Mouse (Mus musculus) thymus, postnatal 4 days (tissue): ENCODE data around the gene Lrfn1.

Experiments used
- DNase-seq: peaks from one replicate; pipeline ENCODE4 v3.0.0; 2021

The Lrfn1 gene

GRCm38 (mm10) chr7:28451531-28452360 is at the start of gene Lrfn1:
Gene Lrfn1 (plus strand): TSS chr7:28451980.
- peak; percentile 60 for DNase-seq

DNA sequence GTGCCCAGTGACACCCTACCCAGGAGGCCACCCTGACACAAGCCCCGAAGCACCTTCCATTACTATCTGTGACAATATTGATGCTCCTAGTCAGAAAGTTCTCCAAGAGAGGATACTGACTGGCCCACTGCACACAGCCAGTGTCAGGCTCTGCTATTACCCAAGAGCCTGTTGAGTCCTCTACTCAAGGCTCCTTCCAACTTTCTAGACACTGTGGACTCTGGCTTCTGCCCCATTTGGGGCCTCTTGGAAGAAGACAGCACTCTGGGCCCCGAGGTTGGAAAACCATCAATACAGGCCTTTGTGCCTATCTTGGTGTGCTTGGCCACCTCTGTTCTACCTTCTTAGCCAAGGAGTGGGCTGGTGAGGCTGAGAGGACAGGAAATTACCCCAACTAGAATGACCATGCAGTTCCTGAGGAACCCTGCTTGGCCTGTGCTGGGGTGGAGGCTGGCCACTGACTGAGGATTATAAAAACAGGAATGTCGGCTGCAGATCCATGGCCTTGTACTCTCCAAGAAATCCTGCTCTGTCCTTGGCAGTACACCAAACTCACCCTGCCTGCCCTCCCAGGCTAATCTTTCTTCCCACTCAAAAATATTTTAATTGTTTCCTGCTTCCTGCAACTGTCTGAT is 40.8 kb upstream of the Lrfn1 start:
- DNase-seq: no peak

- DNase-seq: peak; percentile 59
These were observed 39.0 kb upstream of the Lrfn1 start for GRCm38 (mm10) chr7:28412826-28413225.

DNA sequence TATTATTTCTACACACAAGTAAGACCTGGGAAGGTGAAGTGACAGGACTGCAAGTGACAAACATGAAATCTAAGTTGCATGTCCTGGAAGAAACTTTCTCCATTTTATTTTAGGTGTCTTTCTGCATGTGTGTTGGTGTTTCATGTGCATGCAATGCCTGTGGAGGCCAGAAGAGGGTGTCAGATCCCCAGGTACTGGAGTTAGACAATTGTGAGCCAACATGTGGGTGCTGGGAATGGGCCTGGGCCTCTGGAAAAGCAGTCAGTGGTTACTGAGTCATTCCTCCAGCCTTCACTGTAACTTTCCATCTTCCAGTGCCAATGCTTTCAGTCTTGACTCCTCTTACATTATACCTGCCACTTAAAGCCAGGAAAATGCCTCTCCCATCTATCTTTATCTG is 34.4 kb upstream of the Lrfn1 start:
- DNase-seq: no peak

GRCm38 (mm10) chr7:28418096-28418670 is 33.6 kb upstream of the Lrfn1 start:
- no peak for DNase-seq

DNA sequence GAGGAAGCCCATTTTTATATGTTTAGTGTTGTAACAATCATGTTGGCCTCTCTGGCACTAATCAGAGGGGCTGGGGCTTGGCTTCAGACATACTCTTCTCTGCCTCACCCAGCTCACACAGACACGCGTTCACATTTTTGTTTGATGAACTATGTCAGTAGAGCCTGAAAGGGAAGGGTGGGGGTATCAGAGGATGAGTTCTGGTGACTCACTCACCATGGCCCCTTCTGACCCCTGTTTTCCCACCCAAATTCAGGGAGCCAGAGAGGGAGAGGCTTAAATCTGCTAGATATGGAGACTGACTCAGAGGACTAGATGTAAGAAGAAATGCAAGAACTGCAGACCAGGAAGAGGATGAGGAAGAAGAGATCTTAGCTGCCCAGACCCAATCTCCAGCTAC is 32.4 kb upstream of the Lrfn1 start:
- DNase-seq: no peak

GRCm38 (mm10) chr7:28423018-28423417 is 28.8 kb upstream of the Lrfn1 start:
- DNase-seq: no peak

DNA sequence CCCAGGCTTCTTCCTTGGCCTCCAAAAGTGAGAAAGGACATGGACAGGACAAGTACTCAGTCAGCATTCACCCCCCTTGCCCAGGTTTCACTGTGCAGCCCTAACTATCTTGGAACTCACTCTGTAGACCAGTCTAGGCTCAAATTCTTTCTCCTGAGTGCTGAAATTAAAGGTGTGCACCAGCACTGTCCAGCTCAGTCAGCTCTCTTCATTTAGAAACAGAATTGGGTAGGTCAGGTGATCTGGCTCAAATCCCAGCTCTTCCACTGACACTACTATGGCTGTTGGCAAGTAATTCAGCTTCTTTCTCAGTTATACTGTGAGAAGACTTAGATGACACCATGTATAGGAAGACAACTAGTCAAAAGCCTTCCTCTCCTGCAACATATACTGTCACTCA is 24.0 kb upstream of the Lrfn1 start:
- DNase-seq: no peak

DNA sequence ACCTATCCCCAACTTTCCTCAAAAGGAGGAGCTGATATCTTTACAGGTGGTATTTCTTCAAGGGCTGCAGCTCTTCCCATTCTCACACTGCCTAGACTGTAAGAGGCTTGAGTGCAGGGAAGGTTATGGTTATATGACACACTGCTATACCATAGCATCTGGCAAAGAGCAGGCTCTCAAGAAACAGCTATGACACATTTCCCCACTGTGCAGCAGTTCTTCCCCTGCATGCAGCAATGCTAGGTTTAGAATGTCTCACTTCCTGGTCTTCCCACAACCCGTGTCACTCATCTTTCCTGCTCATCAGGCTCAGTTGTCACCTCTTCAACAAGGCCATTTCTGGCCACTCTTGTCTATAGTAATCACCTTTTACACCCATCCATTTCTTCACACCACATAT is 21.3 kb upstream of the Lrfn1 start:
- no peak for DNase-seq

- DNase-seq: no peak
These were observed 19.5 kb upstream of the Lrfn1 start for GRCm38 (mm10) chr7:28432252-28432651.

GRCm38 (mm10) chr7:28435660-28436259 is 16.0 kb upstream of the Lrfn1 start:
- DNase-seq: no peak

GRCm38 (mm10) chr7:28436271-28436904 is 15.4 kb upstream of the Lrfn1 start:
- peak; percentile 99 for DNase-seq

GRCm38 (mm10) chr7:28436932-28437570 is 14.7 kb upstream of the Lrfn1 start, which contains the start of gene Gmfg:
Gene Gmfg (plus strand): TSS chr7:28437447.
- peak; percentile 90 for DNase-seq

DNA sequence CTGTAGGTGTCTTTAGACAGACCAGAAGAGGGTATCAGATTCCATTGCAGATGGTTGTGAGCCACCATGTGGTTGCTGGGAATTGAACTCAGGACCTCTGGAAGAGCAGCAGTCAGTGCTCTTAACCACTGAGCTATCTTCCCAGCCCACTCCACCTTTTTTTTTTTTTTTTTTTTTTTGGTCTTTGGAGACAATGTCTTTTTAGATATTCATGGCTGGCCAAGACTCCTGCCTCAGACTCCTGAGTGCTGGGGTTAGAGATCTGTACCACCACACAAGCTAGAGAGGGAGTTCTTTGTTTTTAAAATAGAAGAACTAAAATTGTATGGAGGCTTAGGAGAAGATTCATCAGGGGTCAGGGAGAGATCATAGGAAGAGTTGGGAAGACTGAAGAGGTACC is 13.8 kb upstream of the Lrfn1 start:
- DNase-seq: no peak

GRCm38 (mm10) chr7:28438771-28439170 is 13.0 kb upstream of the Lrfn1 start:
- DNase-seq: no peak

DNA sequence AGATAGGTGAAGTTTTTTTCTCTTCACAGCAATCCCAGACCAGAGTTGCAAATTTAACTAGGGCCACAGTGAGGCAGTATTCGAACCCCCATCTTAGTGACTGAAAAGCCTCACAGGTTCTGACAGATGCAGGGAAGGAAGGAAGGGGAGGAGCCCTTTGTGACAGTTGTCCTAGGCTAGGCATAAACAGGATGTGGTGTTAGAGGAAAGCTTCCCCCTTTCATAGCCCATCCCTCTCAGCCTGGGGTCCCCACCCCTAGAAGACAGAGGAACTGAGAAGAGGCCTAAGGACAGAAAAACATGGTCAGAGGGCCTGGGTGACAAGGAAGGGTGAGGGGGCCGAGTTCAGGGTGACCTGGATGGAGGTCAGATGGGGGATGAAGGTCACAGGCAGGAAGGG is 11.0 kb upstream of the Lrfn1 start:
- peak; percentile 76 for DNase-seq

- DNase-seq: peak; percentile 37
These were observed 9.8 kb upstream of the Lrfn1 start for GRCm38 (mm10) chr7:28441776-28442485.

GRCm38 (mm10) chr7:28442688-28443087 is 9.1 kb upstream of the Lrfn1 start:
- DNase-seq: no peak

DNA sequence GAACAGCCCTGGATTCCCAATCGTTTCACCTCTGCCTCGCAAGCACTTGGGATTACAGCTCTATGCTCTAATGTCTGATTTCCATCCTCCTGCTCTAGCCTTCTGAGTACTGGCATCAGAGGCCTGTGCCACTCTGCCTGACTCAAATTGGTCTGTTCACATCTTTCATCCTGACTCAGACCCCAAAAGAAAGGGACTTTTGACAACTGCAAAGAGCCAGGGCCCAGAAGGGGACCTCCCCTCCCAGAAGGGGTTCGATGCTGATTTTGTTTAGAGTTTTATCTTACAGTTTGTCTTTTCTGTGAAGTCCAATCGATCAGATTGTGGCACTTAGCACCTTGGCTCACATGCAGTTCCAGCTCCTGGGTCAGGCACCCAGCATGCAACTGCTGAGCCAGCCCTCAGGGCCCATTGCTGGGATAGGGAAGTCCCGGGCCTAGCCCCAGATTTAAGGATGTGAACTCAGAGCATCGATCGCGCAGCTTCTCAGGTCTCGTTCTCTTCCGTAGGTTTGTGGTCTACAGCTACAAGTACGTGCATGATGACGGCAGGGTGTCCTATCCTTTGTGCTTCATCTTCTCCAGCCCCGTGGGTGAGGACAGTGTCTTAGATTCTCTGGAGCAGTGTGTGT is 7.3 kb upstream of the Lrfn1 start:
- no peak for DNase-seq

DNA sequence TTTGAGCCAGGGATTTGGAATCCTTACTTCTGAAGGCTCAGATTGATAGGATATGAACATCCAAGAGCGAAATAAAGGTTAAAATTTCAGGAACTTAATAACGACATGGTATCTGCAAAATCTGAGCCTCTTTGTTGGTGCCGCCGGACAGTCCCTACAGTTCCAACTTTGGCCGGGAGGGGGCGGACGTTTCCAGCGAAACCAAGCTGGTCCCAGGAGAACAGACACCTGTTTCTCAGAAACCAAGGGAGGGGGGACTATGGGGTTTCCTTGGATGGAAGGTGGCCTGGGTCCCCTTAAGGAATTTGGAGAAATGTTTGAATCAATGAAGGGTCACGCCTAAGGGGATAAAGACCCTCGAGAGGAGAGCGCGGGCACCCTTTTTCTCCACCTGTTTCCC is 5.3 kb upstream of the Lrfn1 start:
- DNase-seq: peak; percentile 94

DNA sequence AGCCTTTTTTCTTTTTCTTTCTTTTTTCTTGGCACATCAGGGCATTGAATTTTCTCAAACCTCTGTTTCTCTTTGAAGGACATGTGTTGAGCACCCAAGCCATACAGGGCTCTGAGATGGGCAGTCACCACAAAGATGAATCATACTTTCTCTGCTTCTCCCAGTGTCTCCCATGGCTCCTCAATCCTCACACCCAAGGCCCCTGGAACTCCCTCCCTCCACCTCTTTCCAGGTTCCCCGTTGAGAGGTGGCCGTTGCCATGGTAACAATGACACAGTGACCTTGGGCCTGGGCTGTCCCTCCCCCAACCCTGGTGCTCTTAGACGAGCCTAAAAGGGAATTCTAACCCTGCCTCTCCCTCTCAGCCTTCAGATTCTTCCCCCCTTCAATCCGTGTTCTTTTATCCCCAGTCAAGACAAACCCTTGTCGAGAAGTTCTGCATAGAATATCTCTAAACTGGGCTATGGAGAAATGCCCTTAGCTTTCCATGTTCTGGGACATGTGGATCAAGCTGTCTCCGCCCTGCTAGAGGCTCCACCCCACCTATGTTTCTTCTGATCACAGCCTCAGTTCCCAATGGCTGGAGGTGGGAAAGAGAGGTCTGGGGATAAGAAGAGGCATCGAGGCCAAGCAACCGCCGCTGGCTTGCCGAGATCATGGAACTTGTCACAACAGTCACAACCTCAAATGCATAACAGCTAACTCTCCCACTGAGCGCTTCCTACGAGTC is 4.5 kb upstream of the Lrfn1 start:
- no peak for DNase-seq
